ENCODE assay signal across 16 mouse cellular contexts in genomic region chr11:56556332-56556731, GRCm38 (mm10).
A peak's percentile ranks its signal among the peaks of the same experiment; 100 is the strongest.
DNase-seq lines count a peak whose midpoint lies in the region; ATAC-seq and TF ChIP-seq lines count a peak whose summit lies in the region.
"Had no signal": no experiment of that assay in that cellular context is flagged by ENCODE, and none has a peak within 500 bp of the region (broad histone marks: within the 10 kb centered on the region; RNA-seq: fewer than 3 reads in every experiment).

No protein-coding gene starts in this region.

- no peaks in the 10 kb centered on the region for H3K4me1 ChIP-seq in kidney, adult 2 months (ENCODE audit: control insufficient read depth, insufficient read depth, low read length)
- H3K4me1 ChIP-seq in kidney, embryonic 14.5 days (ENCODE audit: control insufficient read depth, insufficient read depth, low read length) = no peaks in the 10 kb centered on the region
- no peaks in the 10 kb centered on the region for H3K4me1 ChIP-seq in lung, postnatal 0 days (ENCODE audit: insufficient read depth, low read depth, low read length)
- H3K4me1 ChIP-seq: hindbrain, embryonic 12.5 days; midbrain, embryonic 12.5 days; neural tube, embryonic 15.5 days; stomach, embryonic 15.5 days had no signal

- H3K79me2 ChIP-seq in myocyte (ENCODE audit: control insufficient read depth, insufficient read depth) = no peaks in the 10 kb centered on the region

- peak; percentile 12 for DNase-seq in kidney, adult 2 months
- peak; percentile 4 for DNase-seq in retina, postnatal 1 day
- no peak for DNase-seq in retina, embryonic 14.5 days (ENCODE audit: low spot score)
- DNase-seq in lung, postnatal 0 days (ENCODE audit: low spot score) = peak; percentile 58
- DNase-seq: cerebellum, adult 8-10 months had no signal

- no peak overlapping the region for H3K4me3 ChIP-seq in kidney, adult 2 months (ENCODE audit: insufficient read depth, low read depth, low read length)
- H3K4me3 ChIP-seq in kidney, embryonic 14.5 days (ENCODE audit: low read length) = no peak overlapping the region
- no peak overlapping the region for H3K4me3 ChIP-seq in lung, postnatal 0 days (ENCODE audit: low read depth, low read length)
- H3K4me3 ChIP-seq in myocyte = no peak overlapping the region
- H3K4me3 ChIP-seq: hindbrain, embryonic 12.5 days; midbrain, embryonic 12.5 days; neural tube, embryonic 15.5 days; stomach, embryonic 15.5 days had no signal

- H3K27me3 ChIP-seq in kidney, adult 2 months (replicated peaks; ENCODE audit: control insufficient read depth, insufficient read depth, low read length) = no peaks in the 10 kb centered on the region; the same call in 1 of the 2 replicates
- H3K27me3 ChIP-seq in kidney, embryonic 14.5 days (ENCODE audit: control insufficient read depth, insufficient read depth, low read length) = no peaks in the 10 kb centered on the region
- H3K27me3 ChIP-seq in lung, postnatal 0 days (replicated peaks; ENCODE audit: insufficient read depth, low read length) = no peaks in the 10 kb centered on the region
- no peaks in the 10 kb centered on the region for H3K27me3 ChIP-seq in myocyte (ENCODE audit: control insufficient read depth, insufficient read depth, insufficient read length)
- H3K27me3 ChIP-seq: hindbrain, embryonic 12.5 days; midbrain, embryonic 12.5 days; neural tube, embryonic 15.5 days; stomach, embryonic 15.5 days had no signal

- H3K9me3 ChIP-seq in kidney, embryonic 14.5 days (ENCODE audit: control insufficient read depth, low read length) = no peaks in the 10 kb centered on the region
- H3K9me3 ChIP-seq in lung, postnatal 0 days (ENCODE audit: low read length) = no peaks in the 10 kb centered on the region
- H3K9me3 ChIP-seq: midbrain, embryonic 12.5 days; neural tube, embryonic 15.5 days; stomach, embryonic 15.5 days had no signal

- no peak for ATAC-seq in kidney, embryonic 14.5 days (ENCODE audit: low FRiP score, low TSS enrichment)
- peak; percentile 48 for ATAC-seq in lung, postnatal 0 days
- no peak for ATAC-seq in megakaryocyte-erythroid progenitor cell, adult 5-6 weeks (replicated peaks; ENCODE audit: low FRiP score, low TSS enrichment, poor library complexity, severe bottlenecking)
- ATAC-seq: forebrain, embryonic 14.5 days; inflammation-experienced regulatory T-cells, adult 6 months had no signal

- no peak overlapping the region for H3K4me2 ChIP-seq in kidney, embryonic 14.5 days (replicated peaks; ENCODE audit: low read depth, low read length)
- H3K4me2 ChIP-seq in lung, postnatal 0 days (replicated peaks; ENCODE audit: low read depth, low read length) = no peak overlapping the region
- no peak overlapping the region for H3K4me2 ChIP-seq in myocyte (ENCODE audit: low read depth)
- H3K4me2 ChIP-seq: hindbrain, embryonic 12.5 days; midbrain, embryonic 12.5 days; neural tube, embryonic 15.5 days; stomach, embryonic 15.5 days had no signal

- no peak overlapping the region for H3K9ac ChIP-seq in kidney, embryonic 14.5 days (ENCODE audit: low read depth, low read length)
- no peak overlapping the region for H3K9ac ChIP-seq in lung, postnatal 0 days (replicated peaks; ENCODE audit: low read depth)
- H3K9ac ChIP-seq: hindbrain, embryonic 12.5 days; liver, embryonic 14.5 days; midbrain, embryonic 12.5 days; neural tube, embryonic 15.5 days; stomach, embryonic 15.5 days had no signal

- TF ChIP-seq EP300 in lung, postnatal 0 days (IDR thresholded peaks at IDR 0.05) = no peak

- WGBS in kidney, adult 2 months = 60% methylated on average over 1 of the region's 1 CpGs
- 50% methylated on average over 1 of the region's 1 CpGs for WGBS in kidney, embryonic 14.5 days
- WGBS in lung, postnatal 0 days = 43% methylated on average over 1 of the region's 1 CpGs

- no peak for TF ChIP-seq CTCF in kidney, adult 2 months (conservative IDR thresholded peaks at IDR 0.05; ENCODE audit: insufficient read depth, insufficient read length, low read depth, low read length)
- no peak for TF ChIP-seq CTCF in lung, postnatal 0 days (IDR thresholded peaks at IDR 0.05)

- H3K27ac ChIP-seq in kidney, adult 2 months (ENCODE audit: insufficient read depth, low read depth, low read length) = no peak overlapping the region
- H3K27ac ChIP-seq in kidney, embryonic 14.5 days (ENCODE audit: low read depth, low read length) = no peak overlapping the region
- peak overlapping the region; percentile 51; the same call in 1 of the 2 replicates for H3K27ac ChIP-seq in lung, postnatal 0 days (ENCODE audit: low read length)
- H3K27ac ChIP-seq: hindbrain, embryonic 12.5 days; liver, embryonic 14.5 days; macrophage; midbrain, embryonic 12.5 days; neural tube, embryonic 15.5 days; stomach, embryonic 15.5 days had no signal

- TF ChIP-seq POLR2A in kidney, adult 2 months (IDR thresholded peaks at IDR 0.05; ENCODE audit: low read depth, low read length) = no peak
- TF ChIP-seq POLR2A in myocyte (IDR thresholded peaks at IDR 0.05; ENCODE audit: insufficient read length, low read depth) = no peak

- H3K36me3 ChIP-seq in kidney, adult 2 months (ENCODE audit: control insufficient read depth, insufficient read depth, low read length) = no peaks in the 10 kb centered on the region
- no peaks in the 10 kb centered on the region for H3K36me3 ChIP-seq in kidney, embryonic 14.5 days (ENCODE audit: control insufficient read depth, insufficient read depth, low read length)
- no peaks in the 10 kb centered on the region for H3K36me3 ChIP-seq in lung, postnatal 0 days (ENCODE audit: insufficient read depth, low read length)
- H3K36me3 ChIP-seq in myocyte (ENCODE audit: control insufficient read depth, insufficient read depth) = no peaks in the 10 kb centered on the region
- H3K36me3 ChIP-seq: hindbrain, embryonic 12.5 days; midbrain, embryonic 12.5 days; neural tube, embryonic 15.5 days; stomach, embryonic 15.5 days had no signal

- no peak overlapping the region for H3ac ChIP-seq in myocyte (ENCODE audit: control insufficient read depth, insufficient read length)

TF ChIP-seq in myocyte, 11 proteins besides CTCF, POLR2A, EP300 and RAD21:
- peak; percentile 4 to 93 (median 65) for TF ChIP-seq MYOG (IDR thresholded peaks at IDR 0.05; ENCODE audit: control insufficient read depth in 1 of 3, insufficient read depth in 1 of 3, insufficient read length in 2 of 3, low read depth in 2 of 3)
- TF ChIP-seq MYOD1 (IDR thresholded peaks at IDR 0.05; ENCODE audit: control insufficient read depth in 1 of 3, insufficient read length in 2 of 3, low read depth in 2 of 3) = peak; percentile 49 to 93 (median 88)
- peak; percentile 56 for TF ChIP-seq TCF12 (IDR thresholded peaks at IDR 0.05; ENCODE audit: insufficient read depth, poor library complexity, severe bottlenecking)
- TF ChIP-seq E2F4 (IDR thresholded peaks at IDR 0.05; ENCODE audit: insufficient read depth) = no peak
